Mouse (Mus musculus) hindbrain, embryonic 13.5 days (tissue): ENCODE data around the gene Pla2g4e. TPM values are rescaled to one million over a fixed set of nuclear protein-coding genes. Genes with fewer than 3 reads are reported as not detected.

ENCODE experiments used
- ATAC-seq: fragments of 200-750 bp; cut with Nextera tagmentation; 2 replicates; pipeline ENCODE4 v1.8.0; 2017; ENCODE audit warnings: moderate TSS enrichment; ENCODE audit not compliant: low FRiP score
- H3K27ac ChIP-seq: fragments of 300-500 bp; sonication (generic); 2 replicates; pipeline ENCODE4 v1.5.1; 2015; ENCODE audit warnings: inconsistent platforms, mild to moderate bottlenecking, moderate library complexity
- H3K27me3 ChIP-seq: fragments of 300-500 bp; sonication (generic); 2 replicates; pipeline ENCODE4 v1.6.1; 2015; ENCODE audit warnings: mild to moderate bottlenecking, inconsistent platforms
- H3K36me3 ChIP-seq: fragments of 300-500 bp; sonication (generic); 2 replicates; pipeline ENCODE4 v1.6.1; 2015; ENCODE audit warnings: mild to moderate bottlenecking, inconsistent platforms
- H3K4me1 ChIP-seq: fragments of 300-500 bp; sonication (generic); replicated peaks from 2 replicates; pipeline ENCODE4 v1.6.1; 2015; ENCODE audit warnings: inconsistent platforms
- H3K4me2 ChIP-seq: fragments of 300-500 bp; sonication (generic); 2 replicates; pipeline ENCODE4 v1.6.1; 2015; ENCODE audit warnings: inconsistent platforms, mild to moderate bottlenecking, moderate library complexity
- H3K4me3 ChIP-seq: fragments of 300-500 bp; sonication (generic); 2 replicates; pipeline ENCODE4 v1.5.1; 2015; ENCODE audit warnings: mild to moderate bottlenecking, inconsistent platforms
- H3K9ac ChIP-seq: fragments of 300-500 bp; sonication (generic); 2 replicates; pipeline ENCODE4 v1.6.1; 2015; ENCODE audit warnings: mild to moderate bottlenecking, inconsistent platforms
- H3K9me3 ChIP-seq: fragments of 300-500 bp; sonication (generic); 2 replicates; pipeline ENCODE4 v1.6.1; 2016; ENCODE audit warnings: inconsistent platforms
- WGBS: fragments of 180-500 bp; shearing (Covaris S2); methylation state at CpG from one replicate; pipeline ENCODE4 v1.1.7; 2015; 5-methylcytosine and 5-hydroxymethylcytosine counted together
- polyA plus RNA-seq: library from polyadenylated mRNA; unstranded; fragments of >200 nt; fragmentation: Nextera tagmentation; extraction: Ambion mirVana; gene quantifications from 2 replicates; pipeline ENCODE4 v1.2.1, GENCODE M21; 2015

The Pla2g4e gene
- polyA plus RNA-seq = 1.2 and 2.0 TPM in 2 replicates

- H3K9ac ChIP-seq = peak within 1 kb of the TSS; percentile 66
- 6% methylated on average over 27 of the region's 27 CpGs for WGBS
- peak within 1 kb of the TSS; percentile 63 for H3K27ac ChIP-seq
- peak within 1 kb of the TSS; percentile 61 for H3K4me2 ChIP-seq
- H3K4me3 ChIP-seq = peak within 1 kb of the TSS; percentile 45
- 0 out of 2 replicates have a peak, but pooled peaks cover 4% of the 10 kb centered on the region for H3K4me1 ChIP-seq
- no peaks in the 10 kb centered on the region for H3K36me3 ChIP-seq
- peak; percentile 89 for ATAC-seq
- H3K9me3 ChIP-seq = no peaks in the 10 kb centered on the region
- H3K27me3 ChIP-seq = peaks cover 13% of the 10 kb centered on the region
Measured at GRCm38 (mm10) chr2:120244679-120245420, at the start of gene Pla2g4e. Pla2g4e (minus strand) TSS chr2:120245335.

DNA sequence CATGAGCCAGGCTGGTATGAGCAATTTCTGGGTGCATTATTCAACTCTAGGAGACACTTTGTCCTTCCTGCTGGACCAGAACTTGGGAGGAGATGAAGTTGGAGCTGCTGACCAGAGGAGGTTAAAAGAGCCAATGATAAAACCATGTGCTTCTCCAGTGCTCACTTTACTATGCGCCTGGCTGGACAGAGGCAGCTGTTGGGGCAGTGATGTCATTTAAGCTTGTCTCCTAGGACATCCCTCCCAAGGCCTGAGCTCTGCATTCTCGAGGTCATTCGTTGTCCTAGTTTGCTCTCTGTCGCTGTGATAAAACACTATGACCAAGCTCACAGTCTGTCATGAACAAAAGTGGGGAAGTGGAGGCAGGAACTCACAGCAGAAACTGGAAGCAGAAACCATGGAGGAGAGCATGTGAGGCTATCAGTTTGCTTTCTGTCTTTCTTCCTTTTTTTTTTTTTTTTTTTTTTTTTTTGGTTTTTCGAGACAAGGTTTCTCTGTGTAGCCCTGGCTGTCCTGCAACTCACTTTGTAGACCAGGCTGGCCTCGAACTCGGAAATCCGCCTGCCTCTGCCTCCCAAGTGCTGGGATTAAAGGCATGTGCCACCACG lies 46.4 kb upstream of the Pla2g4e start:
- Histone ChIP-seq H3K4me1 (no peaks in the 10 kb centered on the region), H3K9me3 (no peaks in the 10 kb centered on the region), H3K9ac (no peak overlapping the region), H3K4me3 (no peak overlapping the region), H3K27me3 (no peaks in the 10 kb centered on the region), H3K36me3 (no peaks in the 10 kb centered on the region), H3K4me2 (no peak overlapping the region), H3K27ac (no peak overlapping the region)
- 89% methylated on average over 8 of the region's 9 CpGs for WGBS
- no peak for ATAC-seq

DNA sequence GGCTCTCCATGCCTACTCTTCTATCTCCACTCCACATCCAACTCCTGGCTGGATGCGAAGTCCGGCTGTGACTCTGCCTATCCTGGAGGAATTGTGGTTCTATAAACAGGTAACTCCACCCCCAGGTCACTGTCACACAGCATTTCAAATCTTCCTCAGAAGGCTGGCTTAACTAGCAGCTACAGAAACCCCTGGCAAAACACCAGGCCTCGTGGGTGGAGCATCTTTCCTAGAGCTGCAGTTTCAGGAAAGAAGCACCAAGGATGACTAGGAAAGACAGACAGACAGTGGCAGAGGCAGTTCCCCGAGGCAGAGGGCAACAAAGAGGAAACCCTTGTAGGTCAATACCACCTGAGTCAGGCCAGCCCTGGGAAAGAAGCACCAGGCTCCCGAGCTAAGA lies 43.9 kb upstream of the Pla2g4e start, which contains the start of gene Pla2g4d:
TSS of gene Pla2g4d (minus strand) at position 203 of the 400 bp plus-strand sequence.
- no peak within 1 kb of the TSS for H3K4me3 ChIP-seq
- H3K27me3 ChIP-seq = no peaks in the 10 kb centered on the region
- H3K4me2 ChIP-seq = no peak within 1 kb of the TSS
- H3K36me3 ChIP-seq = no peaks in the 10 kb centered on the region
- H3K9me3 ChIP-seq = no peaks in the 10 kb centered on the region
- no peaks in the 10 kb centered on the region for H3K4me1 ChIP-seq
- ATAC-seq = no peak
- 77% methylated on average over 5 of the region's 5 CpGs for WGBS
- no peak within 1 kb of the TSS for H3K27ac ChIP-seq
- H3K9ac ChIP-seq = no peak within 1 kb of the TSS

DNA sequence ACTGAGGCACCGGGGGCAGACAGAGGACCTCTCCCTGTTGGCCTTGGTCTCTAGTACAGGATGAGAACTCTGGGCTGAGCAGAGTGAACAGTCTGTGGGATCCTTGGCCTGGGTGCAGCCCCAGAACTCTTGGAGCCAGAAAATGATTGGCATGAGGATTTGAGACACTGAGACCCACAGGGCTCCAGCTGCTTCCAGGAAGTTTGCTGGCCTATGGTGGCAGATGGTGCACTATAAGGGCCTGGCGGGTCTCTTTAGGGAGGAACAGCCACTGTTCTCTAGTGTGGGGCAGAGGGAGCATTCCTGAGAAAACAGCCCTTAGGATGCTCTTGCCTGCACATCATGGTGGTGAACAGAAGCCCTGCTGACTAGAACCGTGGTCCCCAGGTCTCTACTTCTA lies 43.3 kb upstream of the Pla2g4e start:
- Histone ChIP-seq H3K27ac (no peak overlapping the region), H3K9ac (no peak overlapping the region), H3K9me3 (no peaks in the 10 kb centered on the region), H3K27me3 (no peaks in the 10 kb centered on the region), H3K4me1 (no peaks in the 10 kb centered on the region), H3K4me2 (no peak overlapping the region), H3K36me3 (no peaks in the 10 kb centered on the region), H3K4me3 (no peak overlapping the region)
- WGBS = 82% methylated on average over 3 of the region's 3 CpGs
- ATAC-seq = no peak

GRCm38 (mm10) chr2:120285639-120286038 lies 40.5 kb upstream of the Pla2g4e start:
- H3K4me1 ChIP-seq = no peaks in the 10 kb centered on the region
- H3K4me3 ChIP-seq = no peak overlapping the region
- no peaks in the 10 kb centered on the region for H3K9me3 ChIP-seq
- no peak overlapping the region for H3K9ac ChIP-seq
- no peak for ATAC-seq
- H3K27me3 ChIP-seq = no peaks in the 10 kb centered on the region
- 75% methylated on average over 4 of the region's 4 CpGs for WGBS
- no peaks in the 10 kb centered on the region for H3K36me3 ChIP-seq
- no peak overlapping the region for H3K4me2 ChIP-seq
- H3K27ac ChIP-seq = no peak overlapping the region

- H3K27me3 ChIP-seq = no peaks in the 10 kb centered on the region
- H3K27ac ChIP-seq = no peak overlapping the region
- no peak overlapping the region for H3K4me2 ChIP-seq
- no peaks in the 10 kb centered on the region for H3K4me1 ChIP-seq
- ATAC-seq = no peak
- H3K36me3 ChIP-seq = no peaks in the 10 kb centered on the region
- no peaks in the 10 kb centered on the region for H3K9me3 ChIP-seq
- no peak overlapping the region for H3K4me3 ChIP-seq
- no peak overlapping the region for H3K9ac ChIP-seq
Measured at GRCm38 (mm10) chr2:120284705-120285104, 39.6 kb upstream of the Pla2g4e start.

DNA sequence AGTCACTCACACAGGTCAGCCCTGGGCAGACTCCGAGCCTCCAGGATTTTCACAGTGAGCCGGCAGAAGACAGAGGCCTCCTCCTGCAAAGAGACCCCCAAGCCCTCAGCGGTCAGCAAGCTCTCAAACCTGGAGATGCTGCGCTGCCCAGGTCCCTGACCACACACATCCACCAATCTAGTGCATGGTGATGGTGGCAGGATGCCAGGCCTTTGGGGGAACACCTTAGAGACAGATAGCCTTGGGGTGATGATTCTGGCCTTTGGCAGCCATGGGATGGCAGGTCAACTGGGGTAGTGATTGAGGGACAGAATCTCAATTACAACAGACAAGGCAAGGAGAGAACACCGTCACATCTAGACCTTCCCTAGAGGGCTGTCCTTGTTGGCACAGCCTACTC lies 39.0 kb upstream of the Pla2g4e start:
- H3K9me3 ChIP-seq = no peaks in the 10 kb centered on the region
- H3K4me2 ChIP-seq = no peak overlapping the region
- H3K9ac ChIP-seq = no peak overlapping the region
- no peak overlapping the region for H3K27ac ChIP-seq
- no peaks in the 10 kb centered on the region for H3K36me3 ChIP-seq
- no peak for ATAC-seq
- no peaks in the 10 kb centered on the region for H3K27me3 ChIP-seq
- H3K4me3 ChIP-seq = no peak overlapping the region
- WGBS = 90% methylated on average over 5 of the region's 5 CpGs
- H3K4me1 ChIP-seq = no peaks in the 10 kb centered on the region

DNA sequence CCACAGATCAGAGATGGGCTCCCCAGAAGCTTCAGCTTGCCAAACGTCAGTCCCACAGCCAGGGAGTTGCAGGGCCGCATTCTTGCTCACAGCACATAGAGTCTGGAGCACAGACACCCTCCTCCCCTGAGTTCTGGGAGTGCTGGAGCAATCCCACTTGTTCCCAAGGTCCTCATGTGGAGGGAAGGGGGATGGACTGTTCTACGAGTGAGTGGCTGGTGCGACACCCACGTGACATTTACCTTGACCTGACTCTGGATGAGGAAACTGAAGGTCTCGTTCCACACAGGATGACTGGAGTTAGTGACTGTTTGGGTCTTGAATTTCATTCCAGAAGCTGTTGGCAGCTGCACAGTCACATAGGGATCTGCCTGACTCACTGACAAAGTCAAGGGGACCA lies 38.4 kb upstream of the Pla2g4e start:
- no peaks in the 10 kb centered on the region for H3K4me1 ChIP-seq
- H3K4me3 ChIP-seq = no peak overlapping the region
- no peaks in the 10 kb centered on the region for H3K27me3 ChIP-seq
- no peak overlapping the region for H3K27ac ChIP-seq
- WGBS = 70% methylated on average over 6 of the region's 6 CpGs
- H3K36me3 ChIP-seq = no peaks in the 10 kb centered on the region
- ATAC-seq = no peak
- no peaks in the 10 kb centered on the region for H3K9me3 ChIP-seq
- H3K4me2 ChIP-seq = no peak overlapping the region
- no peak overlapping the region for H3K9ac ChIP-seq

- H3K4me2 ChIP-seq = no peak overlapping the region
Measured at GRCm38 (mm10) chr2:120281221-120281620, 36.1 kb upstream of the Pla2g4e start.

DNA sequence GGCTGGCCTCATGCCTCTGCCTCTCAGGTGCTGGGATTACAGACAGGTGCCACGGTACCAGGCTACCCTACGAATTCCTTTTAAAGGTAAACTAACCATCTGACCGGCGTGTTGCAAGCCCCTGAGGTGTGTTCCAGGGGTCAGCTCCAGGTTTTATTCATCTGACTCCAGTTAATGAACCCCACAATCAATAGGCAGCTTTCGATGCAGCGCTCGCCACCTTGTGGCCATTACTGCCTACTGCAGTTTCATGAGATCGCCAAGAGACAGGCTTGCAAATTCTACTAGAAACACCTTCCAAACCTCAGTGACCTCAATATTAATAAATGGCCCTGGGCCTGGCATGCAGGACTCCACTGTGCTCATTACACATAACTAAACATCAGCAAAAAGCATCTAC lies 34.8 kb upstream of the Pla2g4e start:
- no peaks in the 10 kb centered on the region for H3K4me1 ChIP-seq
- no peaks in the 10 kb centered on the region for H3K27me3 ChIP-seq
- no peaks in the 10 kb centered on the region for H3K9me3 ChIP-seq
- no peak for ATAC-seq
- no peaks in the 10 kb centered on the region for H3K36me3 ChIP-seq
- H3K4me2 ChIP-seq = no peak overlapping the region
- no peak overlapping the region for H3K9ac ChIP-seq
- no peak overlapping the region for H3K4me3 ChIP-seq
- no peak overlapping the region for H3K27ac ChIP-seq
- WGBS = 20% methylated on average over 8 of the region's 8 CpGs

More at GRCm38 (mm10) chr2:120281221-120281620, 36.1 kb upstream of the Pla2g4e start:
- WGBS = 63% methylated on average over 3 of the region's 3 CpGs
- no peak overlapping the region for H3K9ac ChIP-seq
- H3K4me3 ChIP-seq = no peak overlapping the region
- no peaks in the 10 kb centered on the region for H3K36me3 ChIP-seq
- ATAC-seq = no peak
- H3K27ac ChIP-seq = no peak overlapping the region
- no peaks in the 10 kb centered on the region for H3K4me1 ChIP-seq
- no peaks in the 10 kb centered on the region for H3K9me3 ChIP-seq
- H3K27me3 ChIP-seq = no peaks in the 10 kb centered on the region

GRCm38 (mm10) chr2:120276951-120277350 lies 31.8 kb upstream of the Pla2g4e start:
- 84% methylated on average over 4 of the region's 4 CpGs for WGBS
- Histone ChIP-seq H3K4me2 (no peak overlapping the region), H3K9me3 (no peaks in the 10 kb centered on the region), H3K27ac (no peak overlapping the region), H3K4me3 (no peak overlapping the region), H3K27me3 (no peaks in the 10 kb centered on the region), H3K36me3 (no peaks in the 10 kb centered on the region), H3K9ac (no peak overlapping the region), H3K4me1 (no peaks in the 10 kb centered on the region)
- no peak for ATAC-seq

- Histone ChIP-seq H3K9me3 (no peaks in the 10 kb centered on the region), H3K36me3 (no peaks in the 10 kb centered on the region), H3K4me3 (no peak overlapping the region), H3K4me2 (peak overlapping the region; percentile 10; the same call in 1 of the 2 replicates), H3K9ac (peak overlapping the region; percentile 31; the same call in 1 of the 2 replicates), H3K27ac (no peak overlapping the region), H3K4me1 (peaks cover 14% of the 10 kb centered on the region), H3K27me3 (peaks cover 12% of the 10 kb centered on the region; the same call in 1 of the 2 replicates)
- ATAC-seq = no peak
- 2% methylated on average over 9 of the region's 9 CpGs for WGBS
Measured at GRCm38 (mm10) chr2:120268635-120269034, 23.5 kb upstream of the Pla2g4e start.

DNA sequence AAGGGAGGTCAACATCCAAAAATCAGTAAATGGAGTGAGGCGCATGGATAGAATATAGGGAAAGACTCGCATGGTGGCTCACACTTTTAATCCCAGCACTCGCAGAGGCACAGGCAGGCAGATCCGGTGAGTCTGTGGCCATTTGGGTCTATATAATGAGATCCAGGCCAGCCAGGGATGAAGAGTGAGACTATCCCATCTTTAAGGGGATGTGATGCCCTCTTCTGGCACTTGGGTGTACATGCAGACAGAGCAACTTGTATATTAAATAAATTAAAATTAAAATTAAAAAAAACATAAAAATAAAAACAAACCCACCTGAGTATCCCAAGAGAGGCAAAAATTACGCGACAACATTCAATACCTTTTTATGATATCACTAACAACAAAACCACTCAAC lies 20.4 kb upstream of the Pla2g4e start:
- Histone ChIP-seq H3K36me3 (no peaks in the 10 kb centered on the region), H3K9me3 (no peaks in the 10 kb centered on the region), H3K27ac (no peak overlapping the region), H3K27me3 (peaks cover 12% of the 10 kb centered on the region; the same call in 1 of the 2 replicates), H3K4me2 (no peak overlapping the region), H3K4me3 (no peak overlapping the region), H3K4me1 (peaks cover 14% of the 10 kb centered on the region), H3K9ac (no peak overlapping the region)
- no peak for ATAC-seq
- 74% methylated on average over 6 of the region's 6 CpGs for WGBS
